Mouse (Mus musculus) C2C12 (cell line): ENCODE data around the gene Etv5.

Experiments
- CTCF ChIP-seq: IDR thresholded peaks from one replicate; pipeline ENCODE4 v1.5.1; 2011; ENCODE audit not compliant: control insufficient read depth, insufficient read depth, insufficient read length
- USF1 ChIP-seq: IDR thresholded peaks from one replicate; pipeline ENCODE4 v1.6.1; 2011; ENCODE audit warnings: low read depth, mild to moderate bottlenecking, control low read depth, moderate library complexity

GRCm38 (mm10) chr16:22396420-22396819 lies 43.1 kb downstream of the Etv5 start:
- no peak for TF ChIP-seq CTCF
- no peak for TF ChIP-seq USF1
